Mouse (Mus musculus): ENCODE data around the gene Rai1.

The Rai1 gene

DNA sequence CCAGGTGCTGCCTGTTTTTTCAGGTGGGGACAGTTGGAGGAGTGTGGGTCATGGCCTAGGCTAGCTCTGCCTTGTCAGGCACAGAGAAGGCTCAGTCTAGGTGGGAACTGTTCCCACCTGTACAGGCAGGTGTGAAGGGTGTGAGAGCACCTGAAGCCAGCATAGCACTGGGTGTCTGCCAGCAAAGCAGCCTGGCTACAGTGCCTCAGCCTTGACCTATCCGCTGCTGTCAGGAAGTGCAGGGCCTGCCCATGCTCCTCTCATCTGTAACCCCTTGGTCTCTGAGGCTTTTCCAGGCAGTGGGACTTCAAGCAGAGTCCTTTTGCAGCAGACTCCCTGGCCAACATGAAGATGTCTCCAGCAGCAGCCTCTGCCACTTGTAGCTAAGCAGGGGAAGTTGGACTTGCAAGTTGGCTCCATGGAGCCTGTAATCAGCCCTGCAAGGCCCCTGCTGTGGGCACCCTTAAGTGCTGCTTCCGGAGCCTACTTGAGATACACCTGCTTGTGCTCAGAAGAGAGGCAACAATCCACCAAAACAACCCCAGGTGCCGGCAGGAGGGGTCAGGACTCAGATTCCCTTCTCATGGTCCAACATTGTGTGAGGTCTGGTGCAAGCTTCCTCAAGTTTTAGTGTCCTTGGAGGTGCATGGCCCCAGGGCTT is 55.8 kb downstream of the Rai1 start:
- in situ Hi-C loops (cut with MboI, MseI): no loop called here

DNA sequence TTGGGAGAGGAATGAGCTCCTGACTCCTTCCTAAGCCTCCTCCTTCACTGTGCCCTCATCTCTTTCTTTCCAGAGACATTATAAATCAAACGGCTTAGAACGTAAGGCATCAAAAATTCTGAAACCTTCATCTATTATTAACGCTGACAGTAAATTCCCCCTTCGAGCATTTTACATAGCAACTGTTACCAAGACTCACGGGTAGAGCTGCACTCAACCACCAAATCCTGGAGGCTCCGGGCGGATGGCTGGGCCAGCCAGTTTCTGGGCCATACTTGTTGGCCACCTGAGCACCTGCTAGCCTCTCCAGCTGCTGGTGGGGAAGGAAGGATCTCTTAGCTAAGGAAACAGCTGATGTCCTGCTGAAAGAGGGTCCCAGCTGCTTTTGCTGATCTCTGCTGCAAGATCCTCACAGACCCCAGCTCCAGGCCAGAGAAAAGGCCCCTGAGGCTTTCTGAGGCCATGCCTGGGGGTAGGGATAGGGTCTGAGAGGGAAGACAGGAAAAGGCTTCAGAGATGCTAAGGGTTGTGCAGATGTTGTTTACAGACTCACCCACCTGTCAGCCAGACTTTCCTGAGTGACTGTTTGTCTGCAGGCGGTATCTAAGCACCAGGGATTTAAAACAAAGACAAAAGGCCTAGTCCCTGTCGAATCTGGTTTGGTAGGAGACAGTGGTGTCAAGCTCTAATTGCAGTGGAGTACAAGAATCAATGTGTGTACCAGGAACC is 56.5 kb downstream of the Rai1 start:
- in situ Hi-C loops (cut with MboI, MseI): no loop called here

DNA sequence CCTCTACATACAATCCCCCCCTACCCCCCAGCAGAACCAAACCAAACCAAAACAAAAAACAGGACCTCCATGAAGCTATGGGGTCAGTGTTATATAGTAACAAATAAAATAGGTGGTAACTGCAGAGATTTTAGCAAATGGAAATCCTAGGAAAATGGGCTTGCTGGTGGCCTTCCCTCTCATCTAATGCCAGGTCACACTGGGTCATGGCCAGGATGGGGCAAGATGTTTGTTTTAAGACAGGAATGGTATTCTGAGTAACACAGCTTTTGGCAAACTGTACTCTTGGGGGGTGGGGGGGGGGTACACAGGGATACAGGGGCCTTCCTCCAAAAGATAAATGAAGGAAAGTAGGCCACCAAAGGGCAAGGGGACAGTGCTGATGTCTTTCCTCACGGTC is 57.7 kb downstream of the Rai1 start:
- in situ Hi-C loops (cut with MboI, MseI): no loop called here

DNA sequence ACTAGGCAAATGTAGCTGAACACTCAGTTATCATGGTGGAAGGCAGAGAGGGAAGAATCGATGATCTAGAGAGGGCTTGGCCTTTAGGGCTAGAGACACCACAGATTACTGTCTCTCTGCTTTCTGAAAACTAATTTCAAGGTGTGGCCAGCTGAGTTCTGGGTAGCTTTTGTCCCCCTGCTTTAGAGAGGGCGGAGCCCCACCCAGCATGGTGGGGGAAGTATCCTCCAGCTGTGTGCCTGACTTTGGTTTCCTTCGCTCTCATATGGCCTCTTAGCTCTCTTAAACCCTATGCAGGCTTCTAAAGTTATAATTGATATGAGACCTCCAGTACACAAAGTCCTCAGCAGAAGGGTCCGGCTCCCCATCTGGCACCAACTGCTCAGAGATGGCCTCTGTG is 58.5 kb downstream of the Rai1 start:
- in situ Hi-C loops (cut with MboI, MseI): no loop called here

DNA sequence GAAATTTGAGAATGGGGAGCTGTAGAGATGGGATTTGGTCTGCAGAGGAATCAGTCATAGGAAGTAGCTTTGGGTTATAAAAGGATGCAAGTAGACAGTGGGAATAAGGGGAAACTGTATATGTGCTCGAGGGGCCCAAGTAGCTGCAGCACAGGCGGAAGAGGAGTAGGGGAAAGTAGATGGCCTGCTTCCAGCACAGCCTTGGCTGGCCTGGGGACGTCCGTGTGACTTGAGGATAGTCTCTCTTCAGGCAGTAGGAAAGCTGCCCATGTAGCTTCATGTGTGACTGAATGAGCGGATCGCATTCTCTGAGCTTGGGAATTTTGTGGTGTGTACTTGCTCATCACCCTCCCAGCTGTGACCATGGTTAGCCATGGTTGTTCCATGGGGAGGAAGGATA is 59.6 kb downstream of the Rai1 start:
- in situ Hi-C loops (cut with MboI, MseI): no loop called here

DNA sequence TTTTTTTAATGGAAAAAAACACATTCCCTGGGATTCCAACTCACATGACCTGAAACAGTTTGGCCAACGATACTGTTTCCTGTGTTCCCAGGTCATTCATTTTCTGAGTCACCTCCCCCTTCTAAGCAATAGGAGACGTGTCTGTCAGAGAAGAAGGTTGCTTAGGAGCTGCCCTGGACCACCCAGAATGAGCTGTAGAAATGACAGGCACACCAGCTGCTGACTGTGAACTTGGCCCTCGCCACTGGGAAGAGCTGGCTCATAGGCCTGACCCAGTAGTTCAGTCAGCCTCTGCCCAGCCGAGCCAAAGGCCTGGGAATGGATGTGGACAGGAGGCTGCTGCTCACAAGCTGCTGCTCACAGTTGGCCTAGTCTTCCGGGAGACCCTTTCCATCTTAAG is 60.3 kb downstream of the Rai1 start:
- in situ Hi-C loops (cut with MboI, MseI): no loop called here

DNA sequence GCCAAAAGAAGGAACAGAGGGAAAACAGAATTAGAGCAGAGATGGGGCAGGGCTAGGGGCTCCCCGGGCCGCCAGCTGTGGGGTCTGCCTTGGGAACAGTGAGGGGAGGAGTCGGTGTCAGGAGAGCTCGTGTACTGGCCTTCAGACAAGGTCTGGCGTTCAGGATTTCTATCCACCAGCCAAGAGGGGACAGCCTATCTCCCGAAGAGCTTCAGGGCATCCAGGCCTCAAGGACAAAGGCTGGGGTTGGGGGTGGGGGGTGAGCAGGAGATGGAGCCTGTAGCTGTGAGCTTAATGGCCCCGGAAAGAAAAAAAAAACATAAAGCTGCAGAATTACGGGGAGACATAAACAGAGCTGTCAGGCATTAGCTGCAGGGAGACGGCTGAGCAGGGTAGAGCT is 64.0 kb downstream of the Rai1 start:
- in situ Hi-C loops (cut with MboI, MseI): no loop called here

DNA sequence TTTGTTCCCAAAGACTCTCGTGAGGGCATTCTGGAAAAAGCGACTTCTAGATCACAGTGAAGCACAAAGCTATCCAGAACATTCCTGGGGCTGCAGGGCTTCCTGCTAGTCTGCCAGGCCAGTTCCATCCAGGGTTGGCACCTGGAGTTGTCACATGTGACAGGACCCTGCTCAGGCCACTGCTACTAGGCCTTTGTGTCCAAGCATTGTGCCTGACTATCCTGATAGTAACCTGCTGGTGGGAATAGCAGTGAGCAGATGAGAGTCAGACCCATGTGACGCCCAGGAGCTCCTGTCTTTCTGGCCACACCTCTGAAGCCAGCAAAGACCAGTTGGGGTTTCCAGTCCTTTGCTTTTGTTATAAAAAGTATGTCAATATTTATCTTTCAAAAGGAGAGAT is 67.3 kb downstream of the Rai1 start:
- in situ Hi-C loops (cut with MboI, MseI): no loop called here

DNA sequence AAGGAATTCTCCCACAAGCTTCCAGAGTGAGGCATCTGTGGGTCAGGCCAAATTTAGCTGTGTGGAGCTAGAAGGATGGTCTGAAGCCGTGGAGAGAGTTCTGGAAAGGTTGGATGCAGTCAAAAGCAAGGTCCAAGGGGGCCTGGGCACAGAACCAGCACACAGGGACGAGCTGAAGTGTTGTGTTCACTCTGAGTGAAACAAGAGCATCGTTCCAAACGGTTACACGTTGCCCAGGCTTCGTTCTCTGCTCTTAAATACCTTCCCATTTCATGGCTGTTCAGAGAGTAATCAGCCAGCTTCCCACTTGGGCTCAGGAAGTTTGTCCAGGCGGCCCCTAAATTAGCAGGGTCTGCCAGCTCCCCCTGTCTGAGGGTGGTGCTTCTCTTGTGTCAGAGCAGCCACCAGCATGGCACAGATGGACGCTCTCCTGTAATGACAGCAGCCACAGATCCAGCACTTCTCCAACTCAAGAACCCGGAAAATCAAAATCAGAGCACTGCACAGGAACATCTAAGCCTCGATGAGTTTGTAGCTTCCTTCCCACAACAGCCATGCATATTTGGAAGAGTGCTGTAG is 68.9 kb downstream of the Rai1 start:
- in situ Hi-C loops (cut with MboI, MseI): no loop called here

DNA sequence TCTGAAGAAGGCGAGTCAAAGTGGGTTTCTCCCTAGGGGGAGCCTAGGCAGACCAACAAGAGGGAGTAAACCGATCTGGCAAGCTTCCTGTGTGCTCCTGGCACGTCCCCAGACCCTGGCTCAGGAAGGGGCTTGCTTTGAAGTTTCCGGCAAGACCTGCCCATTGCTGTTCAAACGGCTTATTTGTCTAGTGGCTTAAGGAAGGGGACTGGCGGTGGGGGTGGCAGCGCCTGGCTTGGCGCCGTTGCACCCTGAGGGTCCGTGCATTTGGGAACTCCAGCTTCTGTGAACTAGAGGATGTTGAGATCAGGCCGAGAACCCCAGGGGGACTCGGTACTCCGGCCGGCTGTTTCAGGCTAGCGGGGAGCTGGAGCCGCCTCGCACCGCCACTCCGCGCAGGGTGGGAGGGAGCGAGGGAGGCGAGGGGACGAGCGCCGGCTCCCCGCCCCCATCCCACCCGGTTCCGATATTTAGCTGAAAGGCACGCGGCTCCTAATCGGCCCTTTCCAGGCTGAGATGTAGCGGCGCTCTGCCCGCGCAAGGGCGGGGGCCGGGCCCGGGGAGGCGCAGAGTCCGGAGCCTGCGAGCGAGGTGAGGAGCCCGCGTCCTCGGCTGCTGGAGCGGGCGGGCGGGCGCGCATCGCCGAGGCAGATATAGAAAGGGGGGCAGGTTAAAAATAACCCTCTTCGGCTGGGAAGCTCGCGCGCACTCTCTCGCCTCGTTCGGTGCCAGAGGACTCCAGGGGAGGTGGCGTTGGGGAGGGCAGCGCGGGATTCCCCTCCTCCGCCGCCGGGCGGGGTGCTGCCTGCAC is 70.8 kb downstream of the Rai1 start:
- in situ Hi-C loops (cut with MboI, MseI): no loop called here

DNA sequence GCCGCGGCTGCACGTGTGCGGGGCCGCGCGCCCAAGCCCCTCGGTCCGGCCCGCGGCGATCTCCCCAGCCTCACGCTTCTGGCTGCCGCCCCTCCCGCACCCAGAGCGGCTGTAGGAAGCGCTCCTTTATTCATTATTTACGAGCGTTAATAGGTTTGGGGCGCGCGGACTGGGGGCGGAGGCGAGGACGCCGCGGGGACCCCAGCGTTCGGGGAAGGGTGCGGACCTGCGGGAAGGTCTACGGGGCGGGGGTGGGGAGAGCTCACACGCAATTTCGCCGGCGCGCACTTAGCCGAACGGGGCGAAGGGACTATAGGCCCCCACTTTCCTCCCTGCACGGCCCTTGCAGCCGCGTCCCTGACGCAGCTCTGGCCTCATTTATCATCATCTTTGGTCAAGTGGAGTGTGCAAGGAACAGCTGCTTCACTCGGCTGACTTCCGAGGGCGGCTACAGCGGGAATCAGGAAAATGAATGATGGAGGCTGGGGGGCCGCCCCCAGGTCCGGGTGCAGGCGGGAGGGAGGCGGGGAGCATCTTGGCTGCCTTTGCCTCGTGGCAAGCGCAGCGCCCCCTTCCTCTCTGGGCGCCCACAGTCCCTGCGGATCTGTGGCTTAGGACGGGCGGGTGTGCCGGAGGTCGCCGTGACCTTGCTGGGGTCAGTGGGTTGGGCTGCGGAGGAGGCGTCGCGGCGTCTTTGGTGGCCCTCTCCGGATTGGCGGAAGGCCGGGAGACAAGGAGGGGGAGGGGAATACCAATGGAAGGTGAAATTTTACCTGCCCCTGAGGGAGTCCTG is 71.6 kb downstream of the Rai1 start:
- in situ Hi-C loops (cut with MboI, MseI): no loop called here

DNA sequence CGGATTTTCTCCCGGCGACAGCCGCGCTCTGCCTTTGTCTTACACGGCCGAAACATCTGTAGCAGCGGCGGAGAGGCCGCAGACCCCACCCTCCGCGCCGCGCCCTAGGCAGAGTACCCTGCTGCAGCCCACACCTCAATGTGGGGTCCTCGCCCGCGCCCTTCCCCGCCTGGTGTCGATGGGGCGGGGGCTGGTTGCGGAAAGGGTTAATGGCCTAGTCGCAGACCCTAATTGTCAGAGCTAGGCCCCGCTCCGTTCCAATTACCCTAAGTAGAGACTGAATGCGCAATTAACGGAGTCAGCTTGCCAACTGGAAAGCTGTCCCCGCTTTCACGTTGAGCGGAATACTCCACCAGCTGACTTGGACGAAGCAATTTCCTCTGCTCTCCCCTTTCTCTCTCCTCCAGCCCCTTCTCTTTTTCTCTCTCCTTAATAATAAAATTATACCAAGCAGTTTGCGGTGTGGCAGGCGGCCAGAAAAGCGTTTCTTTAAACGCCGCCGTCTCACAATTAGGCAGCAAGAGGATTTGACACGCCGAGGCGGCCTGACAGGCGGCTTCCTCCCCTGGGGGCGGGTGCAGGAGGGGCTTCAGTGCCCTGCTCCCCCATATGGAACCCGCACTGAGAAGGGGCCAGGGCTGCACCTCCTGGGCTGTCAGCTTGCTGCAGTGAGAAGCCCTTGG is 72.3 kb downstream of the Rai1 start:
- in situ Hi-C loops (cut with MboI, MseI): no loop called here

DNA sequence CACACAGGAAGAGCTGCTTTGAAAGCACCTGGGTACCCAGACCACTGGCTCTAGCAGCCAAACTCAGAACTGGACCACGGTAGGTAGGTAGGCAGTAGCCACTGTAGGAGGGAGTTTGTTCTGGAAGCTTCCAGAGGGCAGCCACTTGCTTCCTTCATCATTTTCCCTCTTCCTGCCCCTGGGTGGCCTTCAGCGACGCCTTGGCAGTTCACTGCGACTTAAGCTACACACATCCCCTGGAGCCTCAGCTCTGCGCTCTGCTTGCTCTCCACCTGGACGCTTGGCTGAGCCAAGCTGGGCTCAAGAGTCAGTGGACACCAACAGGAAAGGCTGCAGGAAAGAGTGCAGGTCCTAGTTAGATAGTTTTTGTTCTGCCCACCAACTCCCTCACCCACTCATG is 73.2 kb downstream of the Rai1 start:
- in situ Hi-C loops (cut with MboI, MseI): no loop called here

DNA sequence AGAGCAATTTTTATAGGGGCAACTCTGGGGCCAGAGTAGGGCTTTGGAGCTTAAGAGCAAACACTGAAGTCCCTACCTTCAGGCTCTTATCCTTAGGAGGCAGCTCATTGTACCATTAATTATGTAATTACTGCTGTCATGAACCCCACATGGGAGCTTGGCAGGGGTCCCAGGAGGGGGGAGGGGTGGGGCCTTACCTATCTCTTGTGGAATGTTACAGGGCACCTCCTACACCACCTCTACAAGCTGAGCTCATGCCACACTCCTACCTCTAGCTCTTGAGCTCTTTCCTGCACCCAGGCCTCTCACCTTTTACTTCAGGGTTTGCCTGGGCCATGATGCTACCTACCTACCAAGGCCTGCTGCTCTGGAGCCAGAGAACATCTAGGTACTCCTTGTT is 73.7 kb downstream of the Rai1 start:
- in situ Hi-C loops (cut with MboI, MseI): no loop called here

DNA sequence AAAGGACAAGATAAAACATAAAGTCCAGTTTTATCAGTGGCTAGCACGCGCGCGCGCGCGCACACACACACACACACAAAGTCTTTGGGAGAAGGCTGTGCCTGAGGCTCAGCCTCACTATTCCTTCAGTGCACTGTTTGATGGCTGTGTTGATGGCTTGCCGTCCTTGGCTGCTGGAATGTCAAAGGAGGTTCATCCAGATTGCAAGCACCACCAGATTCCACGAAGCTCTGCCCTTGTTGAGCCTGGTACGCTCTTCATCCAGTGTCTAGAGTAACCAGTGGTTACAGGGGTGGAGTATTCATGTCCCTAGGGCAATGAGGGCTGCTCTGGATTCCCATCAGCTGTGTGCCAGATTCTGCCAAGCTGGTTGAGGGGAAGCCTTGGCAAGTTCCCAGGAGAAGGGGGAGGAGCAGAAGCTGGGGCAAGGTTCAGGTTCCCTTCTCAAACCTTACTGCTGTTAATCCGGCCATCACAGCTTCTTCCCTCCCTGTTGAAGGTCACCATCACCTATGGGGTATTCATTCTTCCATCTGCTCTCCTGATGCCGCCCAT is 77.4 kb downstream of the Rai1 start:
- in situ Hi-C loops (cut with MboI, MseI): no loop called here

DNA sequence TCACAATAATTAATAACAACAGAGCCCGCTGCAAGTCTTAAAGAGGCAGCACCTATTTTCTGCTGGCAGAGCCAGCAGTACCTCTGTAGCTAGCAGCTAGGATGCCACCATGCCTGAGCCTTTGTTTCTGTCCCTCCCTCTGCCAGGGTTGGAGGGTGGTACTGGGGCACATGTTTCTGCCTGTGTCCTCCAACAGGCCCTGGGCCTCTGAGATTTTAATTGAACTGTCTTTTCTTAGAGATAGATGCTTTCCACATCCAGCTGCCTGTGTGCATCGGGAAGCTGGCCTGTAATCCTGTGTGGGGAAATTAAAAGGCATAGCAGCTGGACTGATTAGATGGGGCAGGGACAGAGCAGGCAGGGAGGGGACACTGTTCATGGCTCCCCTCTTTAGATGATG is 77.9 kb downstream of the Rai1 start:
- in situ Hi-C loops (cut with MboI, MseI): no loop called here

DNA sequence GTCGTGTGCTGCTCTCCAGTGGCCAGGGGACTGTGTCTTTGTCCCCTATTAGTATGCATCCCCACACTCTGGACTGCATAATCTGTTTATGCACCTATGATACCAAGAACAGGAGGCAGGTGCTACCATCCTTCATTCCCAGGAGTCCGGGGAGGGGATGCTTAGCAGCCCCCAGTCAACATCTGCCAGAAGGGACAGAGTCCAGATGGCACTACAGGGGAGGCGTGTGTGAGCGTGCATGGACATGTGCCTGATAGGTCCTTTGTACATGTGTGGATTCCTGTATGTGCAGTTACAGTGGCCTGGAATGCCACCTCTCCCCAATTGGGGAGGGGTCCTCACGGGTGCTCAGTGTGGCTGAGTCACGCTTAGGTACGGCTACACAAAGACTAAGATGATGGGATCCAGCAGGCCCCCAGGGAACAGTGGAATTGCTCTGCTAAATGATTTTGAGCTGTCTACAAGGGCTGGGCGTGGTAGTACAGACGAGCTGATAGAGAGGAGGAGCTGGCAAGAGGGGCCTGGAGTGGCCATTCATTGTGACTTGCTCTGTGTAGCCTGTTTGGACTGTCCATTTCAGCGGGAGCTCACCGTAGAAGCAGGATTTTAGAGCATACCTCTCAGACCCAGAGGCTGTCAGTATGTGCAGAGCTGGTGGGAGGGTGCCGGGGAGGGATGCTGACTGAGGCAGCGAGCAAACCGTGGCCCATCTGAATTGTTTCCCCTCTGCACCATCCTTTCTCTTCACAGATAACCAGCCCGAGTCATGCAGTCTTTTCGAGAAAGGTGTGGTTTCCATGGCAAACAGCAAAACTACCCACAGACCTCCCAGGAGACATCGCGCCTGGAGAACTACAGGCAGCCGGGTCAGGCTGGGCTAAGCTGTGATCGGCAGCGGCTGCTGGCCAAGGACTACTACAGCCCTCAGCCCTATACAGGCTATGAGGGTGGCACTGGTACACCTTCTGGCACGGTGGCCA is 79.8 kb downstream of the Rai1 start:
- in situ Hi-C loops (cut with MboI, MseI): no loop called here

DNA sequence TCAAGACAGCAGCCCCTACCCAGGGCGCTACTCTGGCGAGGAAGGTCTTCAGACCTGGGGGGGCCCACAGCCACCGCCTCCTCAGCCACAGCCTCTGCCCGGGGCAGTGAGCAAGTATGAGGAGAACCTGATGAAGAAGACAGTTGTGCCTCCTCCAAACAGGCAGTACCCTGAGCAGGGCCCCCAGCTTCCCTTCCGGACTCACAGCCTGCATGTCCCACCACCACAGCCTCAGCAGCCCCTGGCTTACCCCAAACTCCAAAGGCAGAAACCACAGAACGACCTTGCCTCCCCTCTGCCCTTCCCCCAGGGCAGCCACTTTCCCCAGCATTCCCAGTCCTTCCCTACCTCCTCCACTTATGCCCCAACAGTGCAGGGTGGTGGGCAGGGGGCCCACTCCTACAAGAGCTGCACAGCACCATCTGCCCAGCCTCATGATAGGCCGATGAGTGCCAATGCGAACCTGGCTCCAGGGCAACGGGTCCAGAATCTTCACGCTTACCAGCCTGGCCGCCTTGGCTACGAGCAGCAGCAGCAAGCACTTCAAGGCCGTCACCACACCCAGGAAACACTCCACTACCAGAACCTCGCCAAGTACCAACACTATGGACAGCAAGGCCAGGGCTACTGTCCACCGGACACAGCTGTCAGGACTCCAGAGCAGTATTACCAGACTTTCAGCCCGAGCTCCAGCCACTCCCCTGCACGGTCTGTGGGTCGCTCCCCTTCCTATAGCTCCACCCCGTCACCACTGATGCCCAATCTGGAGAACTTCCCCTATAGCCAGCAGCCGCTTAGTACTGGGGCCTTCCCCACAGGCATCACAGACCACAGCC is 80.8 kb downstream of the Rai1 start:
- in situ Hi-C loops (cut with MboI, MseI): no loop called here

DNA sequence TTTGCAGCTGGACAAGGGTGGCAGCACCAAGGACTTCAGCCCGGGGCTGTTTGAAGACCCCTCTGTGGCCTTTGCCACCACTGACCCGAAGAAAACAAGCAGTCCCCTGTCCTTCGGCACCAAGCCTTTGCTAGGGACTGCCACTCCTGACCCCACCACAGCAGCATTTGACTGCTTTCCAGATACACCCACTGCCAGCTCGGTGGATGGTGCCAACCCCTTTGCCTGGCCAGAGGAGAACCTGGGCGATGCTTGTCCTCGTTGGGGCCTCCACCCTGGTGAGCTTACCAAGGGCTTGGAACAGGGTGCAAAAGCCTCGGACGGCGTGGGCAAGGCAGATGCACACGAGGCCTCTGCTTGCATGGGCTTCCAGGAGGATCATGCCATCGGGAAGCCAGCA is 82.3 kb downstream of the Rai1 start:
- in situ Hi-C loops (cut with MboI, MseI): no loop called here
